Mouse (Mus musculus) forebrain, embryonic 13.5 days (tissue): ENCODE data around the gene Map3k11. TPM values are rescaled to one million over a fixed set of nuclear protein-coding genes. Genes with fewer than 3 reads are reported as not detected.

Experiments used
- ATAC-seq: fragments of 200-750 bp; cut with Nextera tagmentation; 2 replicates; pipeline ENCODE4 v1.8.0; 2017
- H3K27ac ChIP-seq: fragments of 300-500 bp; sonication (generic); 2 replicates; pipeline ENCODE4 v1.5.1; 2015; ENCODE audit warnings: inconsistent platforms, mild to moderate bottlenecking, moderate library complexity
- H3K27me3 ChIP-seq: fragments of 300-500 bp; sonication (generic); 2 replicates; pipeline ENCODE4 v1.6.1; 2015; ENCODE audit warnings: mild to moderate bottlenecking, inconsistent platforms
- H3K36me3 ChIP-seq: fragments of 300-500 bp; sonication (generic); 2 replicates; pipeline ENCODE4 v1.6.1; 2015; ENCODE audit warnings: mild to moderate bottlenecking, inconsistent platforms; ENCODE audit not compliant: poor library complexity, severe bottlenecking
- H3K4me1 ChIP-seq: fragments of 300-500 bp; sonication (generic); 2 replicates; pipeline ENCODE4 v1.6.1; 2015; ENCODE audit warnings: inconsistent platforms
- H3K4me2 ChIP-seq: fragments of 300-500 bp; sonication (generic); 2 replicates; pipeline ENCODE4 v1.6.1; 2015; ENCODE audit warnings: inconsistent platforms, mild to moderate bottlenecking, moderate library complexity
- H3K4me3 ChIP-seq: fragments of 300-500 bp; sonication (generic); 2 replicates; pipeline ENCODE4 v1.5.1; 2015; ENCODE audit warnings: mild to moderate bottlenecking, inconsistent platforms
- H3K9ac ChIP-seq: fragments of 300-500 bp; sonication (generic); 2 replicates; pipeline ENCODE4 v1.6.1; 2015; ENCODE audit warnings: mild to moderate bottlenecking, inconsistent platforms
- H3K9me3 ChIP-seq: fragments of 300-500 bp; sonication (generic); replicated peaks from 2 replicates; pipeline ENCODE4 v1.6.1; 2016; ENCODE audit warnings: inconsistent platforms
- WGBS: fragments of 180-500 bp; shearing (Covaris S2); methylation state at CpG from one replicate; pipeline ENCODE4 v1.1.7; 2015; 5-methylcytosine and 5-hydroxymethylcytosine counted together
- polyA plus RNA-seq: library from polyadenylated mRNA; unstranded; fragments of >200 nt; fragmentation: Nextera tagmentation; extraction: Ambion mirVana; gene quantifications from 2 replicates; pipeline ENCODE4 v1.2.1, GENCODE M21; 2015

Gene Map3k11
- polyA plus RNA-seq, 1 experiment from 2014 or later = 11.7 TPM

GRCm38 (mm10) chr19:5693801-5694200 lies 5.3 kb downstream of the Map3k11 start:
- Histone ChIP-seq H3K27ac (no peak overlapping the region), H3K4me2 (no peak overlapping the region), H3K36me3 (peaks cover 75% of the 10 kb centered on the region), H3K9me3 (no peaks in the 10 kb centered on the region), H3K4me3 (no peak overlapping the region), H3K9ac (peak overlapping the region; percentile 21), H3K27me3 (peaks cover 9% of the 10 kb centered on the region), H3K4me1 (peaks cover 50% of the 10 kb centered on the region)
- 95% methylated on average over 6 of the region's 6 CpGs for WGBS
- no peak for ATAC-seq

GRCm38 (mm10) chr19:5695849-5696462 lies 7.4 kb downstream of the Map3k11 start:
- H3K27ac ChIP-seq = no peak overlapping the region
- peak; percentile 82 for ATAC-seq
- H3K9ac ChIP-seq = peak overlapping the region; percentile 58
- no peaks in the 10 kb centered on the region for H3K9me3 ChIP-seq
- H3K36me3 ChIP-seq = peaks cover 92% of the 10 kb centered on the region
- H3K4me3 ChIP-seq = peak overlapping the region; percentile 41
- peaks cover 9% of the 10 kb centered on the region for H3K27me3 ChIP-seq
- H3K4me1 ChIP-seq = peaks cover 34% of the 10 kb centered on the region
- 4% methylated on average over 41 of the region's 41 CpGs for WGBS
- peak overlapping the region; percentile 66 for H3K4me2 ChIP-seq

- no peak within 1 kb of the TSS for H3K4me3 ChIP-seq
- peaks cover 83% of the 10 kb centered on the region for H3K36me3 ChIP-seq
- ATAC-seq = 0 out of 2 replicates have a peak, but pooled peaks have one; percentile 27
- 78% methylated on average over 17 of the region's 17 CpGs for WGBS
- H3K4me2 ChIP-seq = no peak within 1 kb of the TSS
- no peaks in the 10 kb centered on the region for H3K27me3 ChIP-seq
- H3K9me3 ChIP-seq = no peaks in the 10 kb centered on the region
- H3K27ac ChIP-seq = peak within 1 kb of the TSS; percentile 25; the same call in 1 of the 2 replicates
- H3K9ac ChIP-seq = no peak within 1 kb of the TSS
- peaks cover 7% of the 10 kb centered on the region; the same call in 1 of the 2 replicates for H3K4me1 ChIP-seq
Measured at GRCm38 (mm10) chr19:5704163-5704800, 15.7 kb downstream of the Map3k11 start, which contains the start of gene Kcnk7. Kcnk7 (plus strand) TSS chr19:5704367.

GRCm38 (mm10) chr19:5704801-5705571 lies 16.4 kb downstream of the Map3k11 start:
- H3K4me3 ChIP-seq = no peak overlapping the region
- ATAC-seq = 0 out of 2 replicates have a peak, but pooled peaks have one; percentile 19
- H3K9me3 ChIP-seq = no peaks in the 10 kb centered on the region
- H3K9ac ChIP-seq = no peak overlapping the region
- H3K27ac ChIP-seq = peak overlapping the region; percentile 25; the same call in 1 of the 2 replicates
- 44% methylated on average over 10 of the region's 10 CpGs for WGBS
- no peak overlapping the region for H3K4me2 ChIP-seq
- peaks cover 7% of the 10 kb centered on the region; the same call in 1 of the 2 replicates for H3K4me1 ChIP-seq
- H3K36me3 ChIP-seq = peaks cover 81% of the 10 kb centered on the region
- H3K27me3 ChIP-seq = no peaks in the 10 kb centered on the region

- Histone ChIP-seq H3K36me3 (peaks cover 85% of the 10 kb centered on the region), H3K4me3 (no peak overlapping the region), H3K9ac (no peak overlapping the region), H3K4me1 (peaks cover 2% of the 10 kb centered on the region; the same call in 1 of the 2 replicates), H3K4me2 (no peak overlapping the region), H3K27ac (no peak overlapping the region), H3K27me3 (no peaks in the 10 kb centered on the region), H3K9me3 (no peaks in the 10 kb centered on the region)
- no peak for ATAC-seq
- WGBS = 95% methylated on average over 6 of the region's 6 CpGs
Measured at GRCm38 (mm10) chr19:5710068-5710467, 21.5 kb downstream of the Map3k11 start.

- Histone ChIP-seq H3K9ac (no peak overlapping the region), H3K4me3 (no peak overlapping the region), H3K4me1 (peaks cover 4% of the 10 kb centered on the region), H3K36me3 (peaks cover 90% of the 10 kb centered on the region), H3K9me3 (no peaks in the 10 kb centered on the region), H3K27me3 (no peaks in the 10 kb centered on the region), H3K27ac (no peak overlapping the region), H3K4me2 (no peak overlapping the region)
- no peak for ATAC-seq
- WGBS = 80% methylated on average over 8 of the region's 8 CpGs
Measured at GRCm38 (mm10) chr19:5710581-5710980, 22.0 kb downstream of the Map3k11 start.

- Histone ChIP-seq H3K9me3 (no peaks in the 10 kb centered on the region), H3K4me3 (no peak overlapping the region), H3K36me3 (peaks cover 91% of the 10 kb centered on the region), H3K4me1 (peaks cover 9% of the 10 kb centered on the region), H3K27me3 (no peaks in the 10 kb centered on the region), H3K27ac (no peak overlapping the region), H3K4me2 (no peak overlapping the region), H3K9ac (no peak overlapping the region)
- WGBS = 5% methylated on average over 3 of the region's 3 CpGs
- no peak for ATAC-seq
Measured at GRCm38 (mm10) chr19:5711218-5711617, 22.7 kb downstream of the Map3k11 start.

GRCm38 (mm10) chr19:5711907-5712460 lies 23.4 kb downstream of the Map3k11 start:
- Histone ChIP-seq H3K9ac (no peak overlapping the region), H3K4me2 (no peak overlapping the region), H3K4me3 (no peak overlapping the region), H3K4me1 (peaks cover 16% of the 10 kb centered on the region), H3K27me3 (peaks cover 3% of the 10 kb centered on the region; the same call in 1 of the 2 replicates), H3K9me3 (no peaks in the 10 kb centered on the region), H3K27ac (no peak overlapping the region), H3K36me3 (peaks cover 88% of the 10 kb centered on the region)
- WGBS = 92% methylated on average over 14 of the region's 14 CpGs
- ATAC-seq = no peak

- Histone ChIP-seq H3K9ac (no peak overlapping the region), H3K4me3 (no peak overlapping the region), H3K4me1 (peaks cover 20% of the 10 kb centered on the region), H3K4me2 (no peak overlapping the region), H3K9me3 (no peaks in the 10 kb centered on the region), H3K27ac (no peak overlapping the region), H3K36me3 (peaks cover 88% of the 10 kb centered on the region), H3K27me3 (peaks cover 4% of the 10 kb centered on the region; the same call in 1 of the 2 replicates)
- 80% methylated on average over 5 of the region's 5 CpGs for WGBS
- no peak for ATAC-seq
Measured at GRCm38 (mm10) chr19:5713255-5713654, 24.7 kb downstream of the Map3k11 start.

GRCm38 (mm10) chr19:5713730-5714129 lies 25.2 kb downstream of the Map3k11 start:
- no peak overlapping the region for H3K4me2 ChIP-seq
- ATAC-seq = no peak
- peaks cover 20% of the 10 kb centered on the region for H3K4me1 ChIP-seq
- no peak overlapping the region for H3K4me3 ChIP-seq
- H3K9me3 ChIP-seq = no peaks in the 10 kb centered on the region
- no peak overlapping the region for H3K27ac ChIP-seq
- no peak overlapping the region for H3K9ac ChIP-seq
- WGBS = 13% methylated on average over 2 of the region's 2 CpGs
- H3K36me3 ChIP-seq = peaks cover 88% of the 10 kb centered on the region
- H3K27me3 ChIP-seq = peaks cover 4% of the 10 kb centered on the region; the same call in 1 of the 2 replicates

- peaks cover 4% of the 10 kb centered on the region; the same call in 1 of the 2 replicates for H3K27me3 ChIP-seq
- peak; percentile 73 for ATAC-seq
- H3K9me3 ChIP-seq = no peaks in the 10 kb centered on the region
- peaks cover 20% of the 10 kb centered on the region for H3K4me1 ChIP-seq
- H3K4me2 ChIP-seq = peak overlapping the region; percentile 47
- peak overlapping the region; percentile 24; the same call in 1 of the 2 replicates for H3K4me3 ChIP-seq
- peak overlapping the region; percentile 14; the same call in 1 of the 2 replicates for H3K27ac ChIP-seq
- 14% methylated on average over 43 of the region's 43 CpGs for WGBS
- peaks cover 90% of the 10 kb centered on the region for H3K36me3 ChIP-seq
- peak overlapping the region; percentile 60 for H3K9ac ChIP-seq
Measured at GRCm38 (mm10) chr19:5715793-5716688, 27.5 kb downstream of the Map3k11 start.
